Mouse (Mus musculus): ENCODE results near the gene Galnt13.
A peak's percentile ranks its signal among the peaks of the same experiment; 100 is the strongest.
"Not testable (repeated sequence)": the region's sequence is repeated elsewhere in the genome, so short reads cannot be mapped to it uniquely, and the experiment has no call there.

Gene Galnt13

GRCm38 (mm10) chr2:54936369-54936768 is 500.3 kb downstream of the Galnt13 start:
- DNase-seq: no peak

GRCm38 (mm10) chr2:54937306-54937705 is 501.2 kb downstream of the Galnt13 start:
- DNase-seq: no peak

GRCm38 (mm10) chr2:54938075-54938474 is 502.0 kb downstream of the Galnt13 start:
- no peak for DNase-seq

- no peak for DNase-seq
Observed at GRCm38 (mm10) chr2:54943386-54943785, 507.3 kb downstream of the Galnt13 start.

GRCm38 (mm10) chr2:54983839-54984238 is 547.7 kb downstream of the Galnt13 start:
- no peak for DNase-seq

- not testable (repeated sequence) for DNase-seq
Observed at GRCm38 (mm10) chr2:55022539-55022938, 586.4 kb downstream of the Galnt13 start.

- DNase-seq: no peak
Observed at GRCm38 (mm10) chr2:55034610-55035009, 598.5 kb downstream of the Galnt13 start.

GRCm38 (mm10) chr2:55065469-55066315 is 629.6 kb downstream of the Galnt13 start:
- DNase-seq: no peak

- DNase-seq: no peak
Observed at GRCm38 (mm10) chr2:55085580-55085979, 649.5 kb downstream of the Galnt13 start.

- no peak for DNase-seq
Observed at GRCm38 (mm10) chr2:55088034-55088433, 651.9 kb downstream of the Galnt13 start.

- DNase-seq: peak; percentile 44 to 46
Observed at GRCm38 (mm10) chr2:55090332-55090731, 654.2 kb downstream of the Galnt13 start.

GRCm38 (mm10) chr2:55091495-55091894 is 655.4 kb downstream of the Galnt13 start:
- DNase-seq: no peak

GRCm38 (mm10) chr2:55099100-55099499 is 663.0 kb downstream of the Galnt13 start:
- no peak for DNase-seq

GRCm38 (mm10) chr2:55101279-55101678 is 665.2 kb downstream of the Galnt13 start:
- peak; percentile 23 to 35 for DNase-seq

- no peak for DNase-seq
Observed at GRCm38 (mm10) chr2:55103521-55103920, 667.4 kb downstream of the Galnt13 start.

GRCm38 (mm10) chr2:55107828-55108227 is 671.7 kb downstream of the Galnt13 start:
- DNase-seq: no peak

- DNase-seq: no peak
Observed at GRCm38 (mm10) chr2:55153089-55153488, 717.0 kb downstream of the Galnt13 start.

GRCm38 (mm10) chr2:55164781-55165180 is 728.7 kb downstream of the Galnt13 start:
- peak; percentile 39 to 42 for DNase-seq
